In the genomic region with DNA sequence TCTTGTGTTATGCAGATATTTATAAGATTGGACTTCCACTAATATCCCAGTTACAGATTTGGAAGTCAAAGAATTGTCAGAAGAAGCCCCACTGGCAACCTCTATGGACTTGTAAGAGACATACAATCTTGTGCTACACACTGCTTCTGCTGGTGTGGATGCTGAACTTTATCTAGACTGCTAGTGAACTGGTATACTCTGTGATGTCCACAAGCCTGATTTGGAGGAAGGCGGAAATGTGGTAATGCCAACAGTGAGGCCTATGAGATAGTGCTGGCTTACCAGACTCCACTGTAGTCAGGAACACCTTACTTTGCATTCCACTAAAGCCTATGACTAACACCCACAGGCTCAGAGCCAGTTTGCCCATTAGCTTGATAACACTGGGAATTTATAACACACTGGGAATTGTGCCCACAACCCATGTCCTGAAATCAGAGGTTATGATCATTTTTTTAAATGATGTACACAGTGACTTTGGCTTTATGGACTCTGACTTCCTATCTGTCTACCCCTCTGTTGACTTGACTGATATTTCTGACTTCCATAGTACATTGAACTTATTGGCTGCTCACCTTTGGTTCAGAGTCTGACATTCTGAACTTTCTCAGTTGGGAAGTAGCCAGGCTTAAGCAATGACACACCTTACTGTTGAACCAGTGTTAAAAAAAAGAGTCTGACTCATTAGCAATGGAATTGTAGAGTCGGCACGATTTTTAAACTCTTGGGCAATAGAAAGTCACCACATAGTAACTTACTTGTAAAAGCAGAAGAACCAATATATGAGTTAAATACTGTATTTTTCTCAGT, we compare ENCODE assay signal across 15 mouse cellular contexts. TPM values are rescaled to one million over a fixed set of nuclear protein-coding genes. Genes with fewer than 3 reads are reported as not detected.
DNase-seq lines count a peak whose midpoint lies in the region; ATAC-seq and TF ChIP-seq lines count a peak whose summit lies in the region.
"Had no signal": no experiment of that assay in that cellular context is flagged by ENCODE, and none has a peak within 500 bp of the region (broad histone marks: within the 10 kb centered on the region; RNA-seq: fewer than 3 reads in every experiment).

No protein-coding gene starts in this region.

- H3K9me3 ChIP-seq in intestine, postnatal 0 days (ENCODE audit: control insufficient read depth) = no peaks in the 10 kb centered on the region
- H3K9me3 ChIP-seq in intestine, embryonic 16.5 days (ENCODE audit: control insufficient read depth, low read length) = no peaks in the 10 kb centered on the region
- H3K9me3 ChIP-seq: hindbrain, embryonic 10.5 days; limb, embryonic 10.5 days had no signal

- ATAC-seq in intestine, postnatal 0 days = peak; percentile 97
- ATAC-seq in intestine, embryonic 16.5 days = no peak

- no peak for TF ChIP-seq CTCF in intestine, postnatal 0 days (IDR thresholded peaks at IDR 0.05; ENCODE audit: low read depth)

- no peaks in the 10 kb centered on the region for H3K36me3 ChIP-seq in intestine, postnatal 0 days (ENCODE audit: control insufficient read depth, insufficient read depth)
- no peaks in the 10 kb centered on the region for H3K36me3 ChIP-seq in intestine, embryonic 16.5 days (ENCODE audit: control insufficient read depth, insufficient read depth, low read length)
- H3K36me3 ChIP-seq: hindbrain, embryonic 10.5 days; limb, embryonic 10.5 days had no signal

- no peaks in the 10 kb centered on the region for H3K27me3 ChIP-seq in intestine, postnatal 0 days (replicated peaks; ENCODE audit: control insufficient read depth, insufficient read depth, low read length)
- no peaks in the 10 kb centered on the region for H3K27me3 ChIP-seq in intestine, embryonic 16.5 days (replicated peaks; ENCODE audit: control insufficient read depth, insufficient read depth, low read length)

- DNase-seq in 416B (ENCODE audit: low read depth) = peak; percentile 44
- peak; percentile 19 for DNase-seq in adrenal gland, postnatal 14 days
- peak; percentile 47 for DNase-seq in large intestine, adult 2 months (ENCODE audit: low read depth, low spot score)
- no peak for DNase-seq in thymus, postnatal 25 days
- DNase-seq in layer of hippocampus, adult 9-10 months (ENCODE audit: low spot score) = no peak
- DNase-seq in c-Kit-positive CD71-positive TER-119-positive erythroid progenitor cells, embryonic 14.5 days (ENCODE audit: low spot score) = no peak
- DNase-seq: kidney, postnatal 4 days; thymus, postnatal 4 days had no signal

- no peak overlapping the region for H3K4me3 ChIP-seq in intestine, postnatal 0 days (ENCODE audit: low read depth, low read length)
- no peak overlapping the region for H3K4me3 ChIP-seq in intestine, embryonic 16.5 days (ENCODE audit: low read length)
- H3K4me3 ChIP-seq: hindbrain, embryonic 10.5 days; limb, embryonic 10.5 days had no signal

- no peak overlapping the region for H3K9ac ChIP-seq in intestine, postnatal 0 days (ENCODE audit: low read depth, low read length)
- H3K9ac ChIP-seq in intestine, embryonic 16.5 days (ENCODE audit: low read depth, low read length) = no peak overlapping the region

- H3K4me2 ChIP-seq in intestine, postnatal 0 days (replicated peaks; ENCODE audit: low read depth) = no peak overlapping the region
- H3K4me2 ChIP-seq in intestine, embryonic 16.5 days (ENCODE audit: low read depth, low read length) = no peak overlapping the region

- 62% methylated on average over 3 of the region's 3 CpGs for WGBS in intestine, postnatal 0 days
- 84% methylated on average over 3 of the region's 3 CpGs for WGBS in intestine, embryonic 16.5 days
- 39% methylated on average over 3 of the region's 3 CpGs for WGBS in large intestine, adult 2 months

- H3K27ac ChIP-seq in intestine, postnatal 0 days (ENCODE audit: low read depth, low read length) = no peak overlapping the region
- no peak overlapping the region for H3K27ac ChIP-seq in intestine, embryonic 16.5 days (ENCODE audit: low read length)
- H3K27ac ChIP-seq: hindbrain, embryonic 10.5 days; limb, embryonic 10.5 days had no signal

- H3K4me1 ChIP-seq in intestine, postnatal 0 days (replicated peaks; ENCODE audit: control insufficient read depth, insufficient read depth, low read length) = no peaks in the 10 kb centered on the region
- H3K4me1 ChIP-seq in intestine, embryonic 16.5 days (ENCODE audit: control insufficient read depth, insufficient read depth, low read length) = no peaks in the 10 kb centered on the region
- H3K4me1 ChIP-seq: hindbrain, embryonic 10.5 days; limb, embryonic 10.5 days had no signal

RNA-seq across cellular contexts. Expression of gene Lancl3, which starts 22.9 kb away (rescaled TPM):
- polyA plus RNA-seq in intestine, postnatal 0 days (2015; fragmentation: Nextera tagmentation; extraction: Ambion mirVana) = 0.46 and 0.65 TPM in 2 replicates
- 0.43 and 0.72 TPM in 2 replicates for polyA plus RNA-seq in intestine, embryonic 16.5 days (2015; fragmentation: Nextera tagmentation; extraction: Ambion mirVana)
- total RNA-seq in adrenal gland, postnatal 14 days (2021) = 1.9 and 2.7 TPM in 2 replicates
- polyA plus RNA-seq in large intestine, adult 2 months (2012; rRNA removed) = 0.10 and 0.15 TPM in 2 replicates

RNA-seq across cellular contexts. Expression of gene Gm14862, which starts 34.1 kb away (rescaled TPM):
- polyA plus RNA-seq in intestine, postnatal 0 days (2015; fragmentation: Nextera tagmentation; extraction: Ambion mirVana) = not detected in 2 replicates
- not detected in 2 replicates for polyA plus RNA-seq in intestine, embryonic 16.5 days (2015; fragmentation: Nextera tagmentation; extraction: Ambion mirVana)
- not detected in 2 replicates for total RNA-seq in adrenal gland, postnatal 14 days (2021)
- polyA plus RNA-seq in large intestine, adult 2 months (2012; rRNA removed) = not detected in 2 replicates
- total RNA-seq: adrenal gland, postnatal 36 days; megakaryocyte progenitor cell, adult 5-6 weeks had no signal
- polyA plus RNA-seq: embryonic facial prominence, embryonic 14.5 days; hindbrain, embryonic 10.5 days; limb, embryonic 10.5 days had no signal

RNA-seq across cellular contexts. Expression of gene Xk, which starts 49.9 kb away (rescaled TPM):
- polyA plus RNA-seq in intestine, postnatal 0 days (2015; fragmentation: Nextera tagmentation; extraction: Ambion mirVana) = 6.7 TPM in 2 replicates
- 3.8 and 4.2 TPM in 2 replicates for polyA plus RNA-seq in intestine, embryonic 16.5 days (2015; fragmentation: Nextera tagmentation; extraction: Ambion mirVana)
- 2.1 and 2.9 TPM in 2 replicates for total RNA-seq in adrenal gland, postnatal 14 days (2021)
- polyA plus RNA-seq in large intestine, adult 2 months (2012; rRNA removed) = 4.5 and 8.9 TPM in 2 replicates

Comparison
In these comparisons a context has a peak if more than half of its experiments do, and no peak if none do; other contexts are left out.
1. DNase-seq: peak in 416B (single experiment), adrenal gland, postnatal 14 days (single experiment) and large intestine, adult 2 months (single experiment); none in thymus, postnatal 25 days (single experiment), layer of hippocampus, adult 9-10 months (single experiment) and c-Kit-positive CD71-positive TER-119-positive erythroid progenitor cells, embryonic 14.5 days (single experiment).